Mouse (Mus musculus): ENCODE data around the gene Prkd2. TPM values are rescaled to one million over a fixed set of nuclear protein-coding genes. Genes with fewer than 3 reads are reported as not detected.

Prkd2 gene
- polyA plus RNA-seq, 1 experiment from 2014 or later: 12.6 TPM

GRCm38 (mm10) chr7:16891641-16892351, 49.1 kb downstream of the Prkd2 start, which contains the start of gene Gng8:
TSS of gene Gng8 (plus strand) at chr7:16891786.
- Histone ChIP-seq H3K4me1 (replicated peaks) (peaks cover 53% of the 10 kb centered on the region), H3K27me3 (ENCODE audit: insufficient read depth, poor library complexity, severe bottlenecking) (peaks cover 83% of the 10 kb centered on the region), H3K4me3 (peak within 1 kb of the TSS; percentile 48), H3K36me3 (peaks cover 14% of the 10 kb centered on the region), H3K27ac (peak within 1 kb of the TSS; percentile 84), H3K9me3 (peaks cover 6% of the 10 kb centered on the region; the same call in 1 of the 2 replicates)
- DNase-seq (ENCODE audit: low spot score): peak; percentile 89
- under 1% methylated on average over 30 of the region's 30 CpGs for WGBS

GRCm38 (mm10) chr7:16892352-16892730, 49.6 kb downstream of the Prkd2 start:
- H3K27ac ChIP-seq: peak overlapping the region; percentile 84
- peak overlapping the region; percentile 48 for H3K4me3 ChIP-seq

GRCm38 (mm10) chr7:16893612-16894011, 50.9 kb downstream of the Prkd2 start:
- peaks cover 7% of the 10 kb centered on the region; the same call in 1 of the 2 replicates for H3K9me3 ChIP-seq
- peak overlapping the region; percentile 48 for H3K4me3 ChIP-seq
- H3K27me3 ChIP-seq (ENCODE audit: insufficient read depth, poor library complexity, severe bottlenecking): peaks cover 65% of the 10 kb centered on the region
- peaks cover 53% of the 10 kb centered on the region for H3K4me1 ChIP-seq (replicated peaks)
- H3K36me3 ChIP-seq: 0 out of 2 replicates have a peak, but pooled peaks cover 5% of the 10 kb centered on the region
- H3K27ac ChIP-seq: peak overlapping the region; percentile 56; the same call in 1 of the 2 replicates
- 3% methylated on average over 6 of the region's 6 CpGs for WGBS
- no peak for DNase-seq (ENCODE audit: low spot score)

More at GRCm38 (mm10) chr7:16892352-16892730, 49.6 kb downstream of the Prkd2 start:
- Histone ChIP-seq H3K27me3 (ENCODE audit: insufficient read depth, poor library complexity, severe bottlenecking) (peaks cover 77% of the 10 kb centered on the region), H3K36me3 (peaks cover 10% of the 10 kb centered on the region), H3K9me3 (peaks cover 7% of the 10 kb centered on the region; the same call in 1 of the 2 replicates), H3K4me1 (replicated peaks) (peaks cover 53% of the 10 kb centered on the region)
- no peak for DNase-seq (ENCODE audit: low spot score)
- WGBS: 47% methylated on average over 9 of the region's 9 CpGs

- H3K9me3 ChIP-seq: peaks cover 7% of the 10 kb centered on the region; the same call in 1 of the 2 replicates
- H3K36me3 ChIP-seq: 0 out of 2 replicates have a peak, but pooled peaks cover 5% of the 10 kb centered on the region
- peak overlapping the region; percentile 48 for H3K4me3 ChIP-seq
- no peak for DNase-seq (ENCODE audit: low spot score)
- H3K4me1 ChIP-seq (replicated peaks): peaks cover 53% of the 10 kb centered on the region
- peaks cover 61% of the 10 kb centered on the region for H3K27me3 ChIP-seq (ENCODE audit: insufficient read depth, poor library complexity, severe bottlenecking)
- WGBS: 3% methylated on average over 4 of the region's 4 CpGs
- peak overlapping the region; percentile 56; the same call in 1 of the 2 replicates for H3K27ac ChIP-seq
Observed at GRCm38 (mm10) chr7:16894279-16894678, 51.6 kb downstream of the Prkd2 start.

GRCm38 (mm10) chr7:16895000-16895399, 52.3 kb downstream of the Prkd2 start:
- peaks cover 57% of the 10 kb centered on the region for H3K4me1 ChIP-seq (replicated peaks)
- H3K4me3 ChIP-seq: peak overlapping the region; percentile 48
- peak overlapping the region; percentile 25; the same call in 1 of the 2 replicates for H3K27ac ChIP-seq
- peaks cover 57% of the 10 kb centered on the region for H3K27me3 ChIP-seq (ENCODE audit: insufficient read depth, poor library complexity, severe bottlenecking)
- no peaks in the 10 kb centered on the region for H3K36me3 ChIP-seq
- under 1% methylated on average over 24 of the region's 24 CpGs for WGBS
- peaks cover 3% of the 10 kb centered on the region; the same call in 1 of the 2 replicates for H3K9me3 ChIP-seq
- peak; percentile 86 for DNase-seq (ENCODE audit: low spot score)

GRCm38 (mm10) chr7:16895511-16895910, 52.8 kb downstream of the Prkd2 start:
- 0 out of 2 replicates have a peak overlapping the region, but pooled peaks have one; percentile 25 for H3K27ac ChIP-seq
- DNase-seq (ENCODE audit: low spot score): no peak
- WGBS: 24% methylated on average over 10 of the region's 10 CpGs
- peaks cover 57% of the 10 kb centered on the region for H3K27me3 ChIP-seq (ENCODE audit: insufficient read depth, poor library complexity, severe bottlenecking)
- peaks cover 58% of the 10 kb centered on the region for H3K4me1 ChIP-seq (replicated peaks)
- peaks cover 3% of the 10 kb centered on the region; the same call in 1 of the 2 replicates for H3K9me3 ChIP-seq
- peak overlapping the region; percentile 48 for H3K4me3 ChIP-seq
- H3K36me3 ChIP-seq: no peaks in the 10 kb centered on the region

- no peak for DNase-seq (ENCODE audit: low spot score)
- Histone ChIP-seq H3K4me1 (replicated peaks) (peaks cover 41% of the 10 kb centered on the region), H3K4me3 (no peak overlapping the region), H3K9me3 (peaks cover 3% of the 10 kb centered on the region; the same call in 1 of the 2 replicates), H3K27ac (peak overlapping the region; percentile 40), H3K27me3 (ENCODE audit: insufficient read depth, poor library complexity, severe bottlenecking) (peaks cover 20% of the 10 kb centered on the region), H3K36me3 (no peaks in the 10 kb centered on the region)
- 22% methylated on average over 5 of the region's 5 CpGs for WGBS
Observed at GRCm38 (mm10) chr7:16900526-16900925, 57.8 kb downstream of the Prkd2 start.

GRCm38 (mm10) chr7:16903439-16903955, 60.8 kb downstream of the Prkd2 start:
- no peaks in the 10 kb centered on the region for H3K36me3 ChIP-seq
- H3K27me3 ChIP-seq (ENCODE audit: insufficient read depth, poor library complexity, severe bottlenecking): peaks cover 26% of the 10 kb centered on the region
- peak overlapping the region; percentile 50; the same call in 1 of the 2 replicates for H3K27ac ChIP-seq
- peaks cover 64% of the 10 kb centered on the region for H3K4me1 ChIP-seq (replicated peaks)
- no peak overlapping the region for H3K4me3 ChIP-seq
- no peaks in the 10 kb centered on the region for H3K9me3 ChIP-seq
- WGBS: 86% methylated on average over 2 of the region's 2 CpGs
- DNase-seq (ENCODE audit: low spot score): no peak

- Histone ChIP-seq H3K27ac (0 out of 2 replicates have a peak overlapping the region, but pooled peaks have one; percentile 50), H3K36me3 (no peaks in the 10 kb centered on the region), H3K4me1 (replicated peaks) (peaks cover 71% of the 10 kb centered on the region), H3K9me3 (no peaks in the 10 kb centered on the region), H3K27me3 (ENCODE audit: insufficient read depth, poor library complexity, severe bottlenecking) (peaks cover 31% of the 10 kb centered on the region), H3K4me3 (no peak overlapping the region)
- DNase-seq (ENCODE audit: low spot score): no peak
- WGBS: 61% methylated on average over 9 of the region's 10 CpGs
Observed at GRCm38 (mm10) chr7:16904120-16904675, 61.5 kb downstream of the Prkd2 start.

- H3K4me3 ChIP-seq: no peak overlapping the region
- no peaks in the 10 kb centered on the region for H3K36me3 ChIP-seq
- DNase-seq (ENCODE audit: low spot score): no peak
- H3K27me3 ChIP-seq (ENCODE audit: insufficient read depth, poor library complexity, severe bottlenecking): peaks cover 26% of the 10 kb centered on the region
- H3K9me3 ChIP-seq: no peaks in the 10 kb centered on the region
- H3K4me1 ChIP-seq (replicated peaks): peaks cover 66% of the 10 kb centered on the region
- peak overlapping the region; percentile 66 for H3K27ac ChIP-seq
- WGBS: 53% methylated on average over 9 of the region's 9 CpGs
Observed at GRCm38 (mm10) chr7:16905491-16906021, 62.9 kb downstream of the Prkd2 start.

GRCm38 (mm10) chr7:16906281-16906680, 63.6 kb downstream of the Prkd2 start, which contains the start of gene Ptgir:
TSS of gene Ptgir (plus strand) at chr7:16906490.
- DNase-seq (ENCODE audit: low spot score): no peak
- Histone ChIP-seq H3K36me3 (no peaks in the 10 kb centered on the region), H3K4me1 (replicated peaks) (peaks cover 61% of the 10 kb centered on the region), H3K27me3 (ENCODE audit: insufficient read depth, poor library complexity, severe bottlenecking) (peaks cover 25% of the 10 kb centered on the region), H3K27ac (peak within 1 kb of the TSS; percentile 66), H3K4me3 (no peak within 1 kb of the TSS), H3K9me3 (no peaks in the 10 kb centered on the region)
- WGBS: 26% methylated on average over 6 of the region's 6 CpGs

- WGBS: 94% methylated on average over 41 of the region's 41 CpGs
Observed at GRCm38 (mm10) chr7:16906889-16907559, 64.3 kb downstream of the Prkd2 start.

More at GRCm38 (mm10) chr7:16906889-16907559, 64.3 kb downstream of the Prkd2 start:
- H3K27ac ChIP-seq: peak overlapping the region; percentile 66
- peaks cover 23% of the 10 kb centered on the region for H3K27me3 ChIP-seq (ENCODE audit: insufficient read depth, poor library complexity, severe bottlenecking)
- no peak overlapping the region for H3K4me3 ChIP-seq
- peaks cover 56% of the 10 kb centered on the region for H3K4me1 ChIP-seq (replicated peaks)
- no peak for DNase-seq (ENCODE audit: low spot score)
- no peaks in the 10 kb centered on the region for H3K36me3 ChIP-seq
- no peaks in the 10 kb centered on the region for H3K9me3 ChIP-seq

Measured in hindbrain, embryonic 10.5 days (tissue).